Mouse (Mus musculus) central nervous system, embryonic 14 days (tissue): ENCODE data around the gene Tmem163. TPM values are rescaled to one million over a fixed set of nuclear protein-coding genes. Genes with fewer than 3 reads are reported as not detected.

ENCODE experiments used
- polyA plus RNA-seq: library from polyadenylated mRNA; depleted of rRNA; stranded (reverse); fragments of >200 nt; gene quantifications from 2 replicates; pipeline ENCODE4 v1.2.3, GENCODE M21; 2012; rRNA removed

Tmem163 gene
- 34.5 and 40.9 TPM in 2 replicates for polyA plus RNA-seq

DNA sequence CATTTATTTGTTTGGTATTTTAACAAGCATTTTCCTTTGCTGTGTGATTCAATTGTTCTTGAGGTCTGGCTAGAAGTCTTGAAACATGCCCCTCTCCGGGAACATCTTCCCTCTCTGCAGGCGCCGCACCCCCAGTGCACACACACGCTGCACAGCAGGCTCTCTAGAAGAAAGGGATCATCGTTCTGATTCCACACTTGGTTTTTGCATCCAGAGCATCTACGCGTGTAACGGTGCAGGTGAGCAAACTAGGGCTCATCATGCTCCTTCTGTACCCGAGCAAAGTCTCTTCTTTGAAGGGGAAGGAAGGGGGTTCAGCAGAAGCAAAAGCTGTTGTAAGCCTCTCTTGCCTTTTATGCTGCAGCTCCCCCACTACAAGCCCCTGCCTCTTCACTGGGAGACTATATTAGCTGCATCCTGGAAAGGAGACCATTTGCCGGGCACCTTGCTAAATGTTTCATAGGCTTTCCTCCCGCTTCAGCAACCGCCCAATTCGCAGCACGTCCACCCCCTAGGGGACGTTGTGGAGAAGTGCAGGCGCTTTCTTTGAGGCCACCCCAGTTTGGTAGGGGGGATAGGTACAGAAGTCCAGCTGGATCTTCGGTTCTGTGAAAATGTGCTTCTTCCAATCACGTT lies at the start of gene Tmem163:
Gene Tmem163, minus strand, starts transcription at position 51 of the 636 bp plus-strand sequence.

DNA sequence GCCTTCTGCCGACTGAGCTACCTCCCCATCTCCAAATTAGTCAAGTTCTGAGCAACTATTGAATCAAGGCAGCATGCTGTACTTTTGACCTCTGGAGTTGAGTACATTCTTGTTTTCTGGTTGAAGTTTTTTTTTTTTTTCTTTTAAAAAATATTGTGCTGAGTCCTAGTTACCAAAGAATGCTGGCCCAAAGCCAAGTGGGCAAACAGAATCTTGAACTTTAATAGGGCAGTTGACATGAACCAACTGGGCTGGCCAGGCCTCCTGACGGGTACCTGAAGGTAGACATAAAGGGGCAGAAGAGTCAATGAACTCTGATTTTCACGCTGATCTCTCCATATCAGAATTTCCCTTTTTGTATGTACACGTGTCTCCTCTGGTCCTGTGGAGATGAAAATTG lies 49.7 kb upstream of the Tmem163 start, which contains the start of gene Acmsd:
Gene Acmsd, plus strand, starts transcription at position 318 of the 400 bp plus-strand sequence.

Other genes starting within 250 kb of the Tmem163 start
- 0.03 and 0.04 TPM in 2 replicates for gene Acmsd, start 49.9 kb upstream of the Tmem163 start, polyA plus RNA-seq
- 64.6 and 66.1 TPM in 2 replicates for gene Ccnt2, start 94.6 kb upstream of the Tmem163 start, polyA plus RNA-seq
- gene Map3k19, start 175.5 kb upstream of the Tmem163 start, polyA plus RNA-seq: 0.43 and 0.48 TPM in 2 replicates
- 17.4 and 19.0 TPM in 2 replicates for gene Rab3gap1, start 189.2 kb upstream of the Tmem163 start, polyA plus RNA-seq